Mouse (Mus musculus): Measurements from ENCODE around the gene Ppil1.

The Ppil1 gene

DNA sequence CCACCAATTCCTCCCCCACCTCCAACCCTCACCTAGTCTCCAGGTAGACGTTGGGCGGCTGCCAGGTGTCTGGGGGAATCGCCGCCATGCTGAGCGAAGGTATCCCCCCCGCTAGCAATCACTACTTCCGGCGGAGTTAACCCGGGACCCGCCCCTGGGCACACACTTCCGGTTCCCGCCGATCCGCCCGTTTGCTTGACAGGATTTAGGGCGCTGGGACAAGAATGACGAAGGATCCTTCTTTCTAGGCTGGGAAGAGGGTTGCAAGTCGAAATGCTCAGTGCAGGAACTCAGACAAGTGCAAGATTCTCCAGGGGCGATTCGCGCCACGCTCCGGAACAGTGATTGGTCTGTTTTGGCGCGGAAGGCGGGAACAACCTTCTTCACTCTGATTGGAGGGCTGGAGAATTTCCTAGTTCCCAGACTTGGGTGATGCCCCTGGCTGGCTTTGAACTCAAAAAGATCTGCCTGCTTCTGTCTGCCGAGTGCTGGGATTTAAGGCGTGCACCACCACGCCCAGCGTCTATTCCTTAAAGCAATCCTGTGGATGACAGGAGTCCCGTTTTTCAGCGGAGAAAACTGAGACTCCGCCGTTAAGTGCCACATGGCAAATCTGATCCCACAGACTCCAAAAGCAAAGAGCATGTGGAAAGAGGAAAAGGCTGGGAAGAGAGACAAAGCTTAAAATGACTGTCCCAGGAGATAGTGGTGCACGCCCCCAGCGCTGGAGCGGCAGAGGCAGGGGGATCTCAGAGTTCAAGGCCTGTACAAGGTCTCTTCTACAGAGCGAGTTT, at the start of gene Ppil1:
Gene Ppil1, minus strand, starts transcription at position 347 of the 794 bp plus-strand sequence.
- ATAC-seq (ENCODE audit: low TSS enrichment), result peak; percentile 76

DNA sequence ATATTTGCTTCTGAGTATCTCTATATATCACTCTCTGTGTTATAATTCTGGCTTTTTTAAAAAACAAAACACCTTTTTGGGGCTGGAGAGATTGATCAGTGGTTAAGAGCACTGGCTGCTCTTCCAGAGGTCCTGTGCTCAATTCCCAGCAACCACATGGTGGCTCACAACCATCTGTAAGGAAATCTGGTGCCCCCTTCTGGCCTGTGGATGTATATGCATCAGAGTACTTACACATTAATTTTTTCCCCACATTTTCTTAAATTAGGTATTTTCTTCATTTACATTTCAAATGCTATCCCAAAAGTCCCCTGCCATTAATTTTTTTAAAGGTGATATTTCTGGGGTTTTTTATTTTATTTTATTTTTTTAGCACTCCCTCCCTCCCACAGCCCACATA, 49.3 kb upstream of the Ppil1 start:
- ATAC-seq (ENCODE audit: low TSS enrichment), result no peak

DNA sequence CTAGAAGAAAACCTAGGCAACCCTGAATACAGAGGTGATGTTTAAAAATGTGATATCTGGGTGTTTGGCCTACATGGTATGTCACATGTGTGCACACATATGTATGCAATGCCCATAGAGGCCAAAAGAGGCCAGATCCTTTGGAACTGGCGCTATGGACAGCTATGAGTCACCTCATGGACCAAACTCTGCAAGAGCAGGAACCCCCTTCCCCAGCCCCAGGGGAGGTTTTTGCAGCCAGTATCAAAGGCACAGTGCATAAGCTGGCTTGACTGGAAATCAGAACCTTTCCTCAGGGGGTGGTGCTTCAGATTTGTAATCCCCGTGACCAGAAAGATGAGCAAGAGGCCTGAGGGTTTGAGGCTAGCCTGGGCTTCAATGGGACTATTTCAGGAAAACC, 48.1 kb upstream of the Ppil1 start:
- ATAC-seq (ENCODE audit: low TSS enrichment), result no peak

DNA sequence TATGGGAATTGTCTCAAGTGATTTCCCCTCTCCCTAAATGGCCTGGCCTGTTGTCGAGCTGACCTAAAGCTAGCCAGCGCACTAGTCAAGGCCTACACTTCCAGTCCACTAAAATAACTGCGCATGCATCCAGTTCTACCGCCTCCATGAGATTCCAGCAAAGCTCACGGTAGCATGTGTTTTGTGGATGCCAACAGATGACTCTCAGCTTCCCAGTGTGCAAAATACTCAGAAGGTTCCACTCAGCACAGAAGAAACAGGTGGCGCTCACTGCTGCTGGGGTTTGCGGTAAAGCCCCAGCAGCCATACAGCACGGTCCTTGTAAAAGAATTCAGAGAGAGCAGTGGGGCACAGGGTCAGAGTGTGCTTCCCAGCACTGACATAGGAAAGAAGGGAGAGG, 47.6 kb upstream of the Ppil1 start:
- ATAC-seq (ENCODE audit: low TSS enrichment), result peak; percentile 87

DNA sequence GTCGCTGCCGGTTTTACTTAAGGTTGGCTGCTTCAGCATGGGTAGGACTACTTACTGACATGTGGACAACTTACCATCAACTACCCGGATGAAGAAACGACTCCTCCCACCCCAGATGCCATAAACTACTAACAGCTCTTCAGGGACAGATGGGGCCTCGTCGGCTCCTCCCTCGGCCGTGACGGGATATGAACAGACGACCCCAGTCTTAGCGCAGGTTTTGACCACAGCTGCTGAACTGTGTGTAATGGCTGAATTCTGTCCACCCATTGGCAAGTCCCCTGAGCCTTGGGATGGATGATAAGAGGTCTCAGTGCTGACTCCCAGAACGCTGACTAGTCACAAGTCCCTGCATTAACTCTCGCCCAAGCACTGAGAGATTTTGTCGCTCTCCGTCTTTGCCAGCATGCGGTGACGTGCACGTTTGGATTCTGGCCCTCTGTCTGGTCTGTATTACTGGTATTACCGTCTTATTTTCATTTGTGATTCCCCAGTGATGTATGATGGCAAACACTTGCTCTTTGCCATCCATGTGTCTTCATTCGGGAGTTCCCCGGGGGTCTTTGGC, 46.2 kb upstream of the Ppil1 start:
- no peak for ATAC-seq (ENCODE audit: low TSS enrichment)

DNA sequence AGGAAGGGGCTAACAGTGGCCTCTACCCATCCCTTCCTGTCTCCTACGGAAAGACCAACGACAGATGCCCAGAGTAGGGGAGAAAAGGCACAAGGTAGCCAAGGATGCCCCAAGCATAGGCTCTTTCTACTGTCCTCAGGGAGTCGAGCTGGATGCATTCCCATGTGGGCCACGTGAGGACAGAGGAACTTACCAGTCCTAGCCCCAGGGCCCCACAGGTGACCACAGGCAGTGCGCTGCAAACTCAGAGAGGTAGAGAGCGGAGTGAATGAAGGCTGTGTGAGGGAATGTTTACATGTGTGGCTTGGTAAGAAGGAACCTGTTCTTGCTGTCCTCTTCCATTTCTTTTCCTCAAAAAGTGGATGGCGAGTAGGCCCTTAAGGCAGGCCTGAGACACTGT, 41.9 kb upstream of the Ppil1 start:
- ATAC-seq (ENCODE audit: low TSS enrichment), result no peak

GRCm38 (mm10) chr17:29305058-29305806, 41.2 kb upstream of the Ppil1 start:
- ATAC-seq (ENCODE audit: low TSS enrichment), result no peak

DNA sequence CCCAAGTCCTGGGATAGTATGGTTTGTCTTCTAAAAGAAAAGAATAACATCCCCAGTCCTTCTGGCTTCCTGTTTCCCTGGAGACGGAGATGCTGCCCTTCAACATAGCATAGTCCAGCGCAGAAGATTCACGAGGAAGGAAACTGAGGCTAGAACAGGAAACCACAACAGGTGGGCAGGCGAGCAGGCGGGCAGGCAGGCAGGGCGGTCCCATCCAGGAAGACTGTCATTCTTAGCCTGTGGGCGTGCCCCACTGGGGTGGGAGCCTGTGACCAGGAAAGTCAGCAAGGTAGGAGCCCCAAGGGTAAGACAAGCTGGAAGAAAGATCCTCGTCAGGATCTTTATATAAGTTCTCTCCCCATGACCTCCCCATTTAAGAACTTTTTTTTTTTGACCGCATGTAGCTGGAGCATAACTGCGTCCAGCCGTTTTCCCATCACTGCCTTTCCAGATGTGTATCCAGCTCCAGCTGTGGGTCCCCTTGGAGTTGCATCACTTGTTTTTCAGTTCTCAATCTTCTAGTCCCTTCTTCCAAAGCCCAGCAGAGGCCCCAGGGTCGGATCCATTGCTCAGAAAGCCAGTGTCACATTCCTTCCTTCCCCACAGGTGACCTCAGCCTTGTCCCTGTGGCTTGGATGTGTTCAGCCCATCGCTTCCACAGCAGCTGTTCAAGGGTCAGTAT, 40.5 kb upstream of the Ppil1 start:
- no peak for ATAC-seq (ENCODE audit: low TSS enrichment)

DNA sequence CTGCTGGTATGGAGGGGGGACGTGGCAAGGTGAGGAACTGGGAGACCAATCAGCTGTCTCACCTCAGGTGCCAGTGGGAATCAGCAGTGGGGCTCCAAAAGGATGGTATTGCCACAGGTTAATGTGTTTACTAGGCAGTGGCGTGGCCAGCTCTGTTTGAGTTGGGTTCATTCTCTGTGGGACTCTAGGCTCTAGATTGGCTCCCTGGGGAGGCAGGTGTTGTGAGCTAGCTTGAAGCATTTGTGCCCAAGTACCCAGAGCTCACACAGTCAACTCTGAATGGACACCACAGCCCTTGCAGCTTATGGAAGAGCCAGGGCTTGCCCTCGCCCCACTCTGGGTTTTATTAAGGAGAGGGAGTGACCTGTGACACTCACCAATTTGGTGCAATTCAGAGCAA, 39.9 kb upstream of the Ppil1 start:
- no peak for ATAC-seq (ENCODE audit: low TSS enrichment)

GRCm38 (mm10) chr17:29303087-29303486, 39.1 kb upstream of the Ppil1 start:
- no peak for ATAC-seq (ENCODE audit: low TSS enrichment)

GRCm38 (mm10) chr17:29302149-29302548, 38.2 kb upstream of the Ppil1 start:
- ATAC-seq (ENCODE audit: low TSS enrichment), result peak; percentile 51; the same call in 1 of the 2 replicates

DNA sequence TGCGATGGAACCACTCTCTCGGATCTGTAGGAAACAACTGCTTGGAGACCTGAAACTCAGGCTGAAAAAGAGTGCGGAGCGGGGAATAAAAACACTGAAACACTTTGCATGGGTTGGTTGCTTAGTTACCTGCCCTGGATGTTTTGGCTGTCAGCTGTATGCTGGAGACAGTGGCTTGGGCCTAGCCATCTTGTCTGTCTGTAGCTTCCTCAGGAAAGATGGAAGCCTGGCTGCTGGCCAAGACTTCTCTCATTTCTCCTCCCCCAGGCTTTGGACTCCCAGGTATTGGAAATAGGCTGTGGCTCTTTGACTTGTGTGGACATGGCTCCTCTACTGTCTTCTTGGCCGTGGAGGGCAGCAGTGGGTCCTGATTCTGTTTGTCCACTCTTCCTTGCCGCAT, 37.4 kb upstream of the Ppil1 start:
- ATAC-seq (ENCODE audit: low TSS enrichment), result no peak

- peak; percentile 41; the same call in 1 of the 2 replicates for ATAC-seq (ENCODE audit: low TSS enrichment)
Measured at GRCm38 (mm10) chr17:29300926-29301325, 36.9 kb upstream of the Ppil1 start.

DNA sequence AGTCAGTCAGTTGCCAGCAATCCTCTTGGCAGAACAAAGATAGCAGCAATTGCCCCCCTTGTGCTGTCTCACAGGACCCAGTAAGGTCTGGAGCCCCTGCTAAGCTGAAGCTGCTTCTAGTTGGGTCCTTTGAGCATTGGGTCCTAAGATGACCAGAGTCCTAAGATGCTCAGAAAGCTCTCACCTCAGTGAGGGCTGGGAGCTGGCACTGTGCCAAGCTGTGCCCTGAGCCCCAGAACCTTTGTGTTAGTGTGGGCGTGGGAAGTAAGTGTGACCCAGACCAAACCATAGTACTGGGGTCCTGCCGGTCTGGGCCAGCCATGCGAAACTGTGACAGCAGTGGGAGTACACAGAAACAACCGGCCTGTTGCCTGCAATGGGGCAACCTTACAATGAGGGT, 35.3 kb upstream of the Ppil1 start:
- ATAC-seq (ENCODE audit: low TSS enrichment), result no peak

DNA sequence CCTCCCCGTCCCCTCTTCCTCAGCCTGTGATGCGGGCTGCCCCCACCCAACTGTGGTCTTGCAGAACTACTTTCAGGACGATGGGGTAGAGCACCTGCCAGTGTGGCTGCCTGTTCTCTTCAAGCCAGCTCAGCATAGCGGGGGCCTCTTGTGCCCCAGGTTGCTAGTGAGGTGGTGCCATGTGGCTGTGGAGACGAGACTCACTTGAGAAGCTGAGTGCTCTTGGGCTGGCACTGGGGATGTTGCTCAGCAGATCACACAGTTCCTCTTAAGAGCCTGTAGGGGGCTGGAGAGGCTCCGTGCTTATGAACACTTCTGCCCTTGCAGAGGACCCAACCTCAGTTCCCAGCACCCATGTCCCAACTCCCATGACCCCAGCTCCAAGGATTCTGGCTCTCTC, 33.8 kb upstream of the Ppil1 start:
- ATAC-seq (ENCODE audit: low TSS enrichment), result no peak

DNA sequence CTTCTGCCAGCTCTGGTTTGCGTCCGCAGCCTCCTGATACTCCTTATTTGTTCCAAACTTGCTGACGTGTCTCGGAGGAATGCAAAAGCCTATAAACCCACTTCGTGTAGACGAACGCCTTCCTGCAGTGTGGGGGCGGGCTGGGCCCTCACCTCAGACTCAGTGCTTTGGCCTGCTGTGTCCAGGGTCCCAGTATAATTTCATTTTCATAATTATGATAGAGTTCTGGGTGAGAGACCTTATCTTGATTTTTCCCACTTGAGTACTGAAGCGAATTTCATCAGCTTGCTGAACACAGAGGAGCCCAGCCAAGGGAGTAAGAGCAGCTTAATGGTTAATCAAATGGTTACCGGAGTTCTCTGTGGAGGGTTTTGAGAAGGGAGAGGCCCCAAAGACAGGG, 33.3 kb upstream of the Ppil1 start:
- no peak for ATAC-seq (ENCODE audit: low TSS enrichment)

DNA sequence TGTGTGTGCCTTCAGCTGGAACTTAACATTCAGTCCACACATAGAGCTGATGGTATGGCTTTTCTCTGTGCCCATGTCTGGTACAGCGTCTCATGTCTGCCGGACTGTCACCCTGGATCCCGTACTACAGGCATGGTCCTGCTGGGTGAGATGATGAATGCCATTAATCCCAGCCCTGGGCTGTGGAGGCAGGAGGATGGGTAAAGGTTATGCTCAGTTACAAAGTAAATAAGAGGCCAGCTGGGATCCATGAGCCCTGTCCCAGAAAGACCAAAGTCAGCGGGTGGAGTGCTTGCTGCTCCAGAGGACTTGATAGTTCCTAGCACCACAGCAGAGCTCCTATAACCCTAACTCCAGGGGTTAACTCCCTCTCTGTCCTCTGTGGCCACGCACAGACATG, 31.8 kb upstream of the Ppil1 start:
- ATAC-seq (ENCODE audit: low TSS enrichment), result no peak

DNA sequence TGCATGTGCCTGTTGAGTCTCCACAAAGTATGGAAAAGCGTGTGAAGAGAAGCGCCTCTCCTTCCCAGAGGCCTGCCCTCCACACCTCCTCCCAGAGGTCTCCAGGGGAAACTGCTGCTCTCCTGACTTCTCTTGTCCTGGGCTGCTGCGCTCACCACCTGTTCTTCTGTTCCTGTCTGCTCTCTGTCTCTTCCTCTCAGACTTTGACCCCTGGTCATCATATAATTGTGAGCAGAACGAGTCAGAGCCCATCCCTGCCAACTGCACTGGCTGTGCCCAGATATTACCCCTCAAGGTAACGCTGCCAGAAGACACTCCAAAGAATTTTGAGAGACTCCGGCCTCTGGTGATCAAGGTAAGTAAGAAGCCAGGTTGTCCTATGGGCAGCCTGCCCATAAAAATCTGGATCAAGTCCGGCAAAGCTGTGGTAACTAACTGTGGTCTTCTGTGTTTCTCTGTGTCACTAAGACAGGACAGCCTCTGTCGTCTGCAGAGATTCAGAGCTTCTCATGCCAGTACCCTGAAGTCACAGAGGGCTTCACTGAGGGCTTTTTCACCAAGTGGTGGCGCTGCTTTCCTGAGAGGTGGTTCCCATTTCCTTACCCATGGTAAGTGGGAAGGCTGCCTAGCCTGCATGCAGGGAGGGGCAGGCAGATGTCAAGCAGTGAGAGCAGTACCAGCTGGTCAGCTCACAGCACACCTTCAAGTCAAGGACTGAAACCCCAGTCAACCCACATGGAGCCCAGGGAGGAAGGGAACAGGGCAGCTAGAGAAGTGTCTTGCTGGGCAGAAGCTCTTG, 30.0 kb upstream of the Ppil1 start:
- ATAC-seq (ENCODE audit: low TSS enrichment), result no peak

GRCm38 (mm10) chr17:29292996-29293395, 29.0 kb upstream of the Ppil1 start:
- no peak for ATAC-seq (ENCODE audit: low TSS enrichment)

- no peak for ATAC-seq (ENCODE audit: low TSS enrichment)
Measured at GRCm38 (mm10) chr17:29291793-29292192, 27.8 kb upstream of the Ppil1 start.

GRCm38 (mm10) chr17:29282216-29282952, 18.4 kb upstream of the Ppil1 start:
- ATAC-seq (ENCODE audit: low TSS enrichment), result no peak

Data from frontal cortex, adult (tissue).